Mouse (Mus musculus) embryonic facial prominence, embryonic 13.5 days (tissue): ENCODE data around the gene Pld6. TPM values are rescaled to one million over a fixed set of nuclear protein-coding genes. Genes with fewer than 3 reads are reported as not detected.

Source experiments
- ATAC-seq: fragments of 200-750 bp; cut with Nextera tagmentation; 2 replicates; pipeline ENCODE4 v1.8.0; 2017; ENCODE audit warnings: low read depth; ENCODE audit not compliant: insufficient number of reproducible peaks, insufficient read depth, low FRiP score, low TSS enrichment
- H3K27ac ChIP-seq: fragments of 300-500 bp; sonication (generic); 2 replicates; pipeline ENCODE4 v1.5.1; 2015; ENCODE audit warnings: moderate library complexity, mild to moderate bottlenecking, inconsistent platforms
- H3K27me3 ChIP-seq: fragments of 300-500 bp; sonication (generic); 2 replicates; pipeline ENCODE4 v1.6.1; 2015; ENCODE audit warnings: mild to moderate bottlenecking, inconsistent platforms
- H3K36me3 ChIP-seq: fragments of 300-500 bp; sonication (generic); 2 replicates; pipeline ENCODE4 v1.6.1; 2015; ENCODE audit warnings: mild to moderate bottlenecking, inconsistent platforms
- H3K4me1 ChIP-seq: fragments of 300-500 bp; sonication (generic); 2 replicates; pipeline ENCODE4 v1.6.1; 2015; ENCODE audit warnings: inconsistent platforms
- H3K4me2 ChIP-seq: fragments of 300-500 bp; sonication (generic); 2 replicates; pipeline ENCODE4 v1.6.1; 2015; ENCODE audit warnings: moderate library complexity, mild to moderate bottlenecking, inconsistent platforms
- H3K4me3 ChIP-seq: fragments of 300-500 bp; sonication (generic); 2 replicates; pipeline ENCODE4 v1.5.1; 2015; ENCODE audit warnings: mild to moderate bottlenecking, inconsistent platforms
- H3K9ac ChIP-seq: fragments of 300-500 bp; sonication (generic); 2 replicates; pipeline ENCODE4 v1.6.1; 2015; ENCODE audit warnings: mild to moderate bottlenecking, inconsistent platforms
- H3K9me3 ChIP-seq: fragments of 300-500 bp; sonication (generic); 2 replicates; pipeline ENCODE4 v1.6.1; 2016; ENCODE audit warnings: inconsistent platforms
- WGBS: fragments of 180-500 bp; shearing (Covaris S2); methylation state at CpG from one replicate; pipeline ENCODE4 v1.1.7; 2015; ENCODE audit warnings: mixed read lengths; 5-methylcytosine and 5-hydroxymethylcytosine counted together
- polyA plus RNA-seq: library from polyadenylated mRNA; unstranded; fragments of >200 nt; fragmentation: Nextera tagmentation; extraction: Ambion mirVana; gene quantifications from 2 replicates; pipeline ENCODE4 v1.2.1, GENCODE M21; 2015

Pld6 gene
- 3.6 and 3.9 TPM in 2 replicates for polyA plus RNA-seq

- H3K9ac ChIP-seq, result peak within 1 kb of the TSS; percentile 69
- H3K36me3 ChIP-seq, result peaks cover 13% of the 10 kb centered on the region
- peaks cover 6% of the 10 kb centered on the region for H3K27me3 ChIP-seq
- peak; percentile 70; the same call in 1 of the 2 replicates for ATAC-seq
- H3K4me1 ChIP-seq, result peaks cover 16% of the 10 kb centered on the region
- H3K9me3 ChIP-seq, result no peaks in the 10 kb centered on the region
- H3K4me2 ChIP-seq, result peak within 1 kb of the TSS; percentile 95
- H3K27ac ChIP-seq, result no peak within 1 kb of the TSS
- under 1% methylated on average over 51 of the region's 51 CpGs for WGBS
- peak within 1 kb of the TSS; percentile 54 for H3K4me3 ChIP-seq
Observed at GRCm38 (mm10) chr11:59787199-59787781, at the start of gene Pld6. Pld6 (minus strand) TSS chr11:59787645.

- Histone ChIP-seq H3K27me3 (no peaks in the 10 kb centered on the region), H3K9ac (no peak overlapping the region), H3K9me3 (no peaks in the 10 kb centered on the region), H3K4me1 (no peaks in the 10 kb centered on the region), H3K4me3 (no peak overlapping the region), H3K4me2 (no peak overlapping the region), H3K27ac (no peak overlapping the region), H3K36me3 (peaks cover 96% of the 10 kb centered on the region)
- ATAC-seq, result no peak
- 86% methylated on average over 3 of the region's 3 CpGs for WGBS
Observed at GRCm38 (mm10) chr11:59821625-59822024, 34.2 kb upstream of the Pld6 start.

DNA sequence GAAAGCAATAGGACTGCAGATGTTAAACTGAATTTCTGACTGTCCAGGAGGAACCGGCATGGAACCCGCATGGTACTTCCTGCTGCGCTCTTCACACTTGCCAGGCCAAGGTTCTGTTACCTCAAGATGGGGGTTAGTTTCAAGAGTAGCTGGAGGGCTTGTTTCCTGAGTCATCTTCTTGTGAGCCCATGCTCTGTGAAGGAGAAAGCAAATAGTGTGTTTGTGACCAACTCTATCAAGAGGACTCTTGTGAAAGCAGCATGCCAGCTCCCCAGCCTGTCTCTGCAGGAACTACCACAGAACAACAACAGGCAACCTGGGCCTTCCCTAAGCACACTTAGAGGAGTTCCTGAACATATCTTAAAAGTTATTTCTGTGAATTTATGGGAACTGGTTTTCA, 30.5 kb upstream of the Pld6 start:
- Histone ChIP-seq H3K4me3 (no peak overlapping the region), H3K27me3 (no peaks in the 10 kb centered on the region), H3K36me3 (peaks cover 75% of the 10 kb centered on the region), H3K4me2 (no peak overlapping the region), H3K9ac (no peak overlapping the region), H3K27ac (no peak overlapping the region), H3K4me1 (no peaks in the 10 kb centered on the region), H3K9me3 (no peaks in the 10 kb centered on the region)
- WGBS, result 94% methylated on average over 3 of the region's 3 CpGs
- no peak for ATAC-seq

GRCm38 (mm10) chr11:59815482-59816065, 28.1 kb upstream of the Pld6 start:
- no peaks in the 10 kb centered on the region for H3K27me3 ChIP-seq
- no peak overlapping the region for H3K27ac ChIP-seq
- 87% methylated on average over 6 of the region's 6 CpGs for WGBS
- no peak overlapping the region for H3K9ac ChIP-seq
- no peak overlapping the region for H3K4me2 ChIP-seq
- no peak for ATAC-seq
- no peak overlapping the region for H3K4me3 ChIP-seq
- no peaks in the 10 kb centered on the region for H3K9me3 ChIP-seq
- peaks cover 11% of the 10 kb centered on the region for H3K4me1 ChIP-seq
- peaks cover 53% of the 10 kb centered on the region for H3K36me3 ChIP-seq

- Histone ChIP-seq H3K27me3 (no peaks in the 10 kb centered on the region), H3K4me2 (no peak overlapping the region), H3K9me3 (no peaks in the 10 kb centered on the region), H3K9ac (no peak overlapping the region), H3K4me1 (peaks cover 12% of the 10 kb centered on the region), H3K4me3 (no peak overlapping the region), H3K36me3 (peaks cover 46% of the 10 kb centered on the region), H3K27ac (no peak overlapping the region)
- no peak for ATAC-seq
- 87% methylated on average over 6 of the region's 6 CpGs for WGBS
Observed at GRCm38 (mm10) chr11:59814936-59815335, 27.5 kb upstream of the Pld6 start.

- peaks cover 40% of the 10 kb centered on the region for H3K36me3 ChIP-seq
- WGBS, result 75% methylated on average over 1 of the region's 1 CpGs
- H3K4me1 ChIP-seq, result peaks cover 12% of the 10 kb centered on the region
- H3K9ac ChIP-seq, result no peak overlapping the region
- H3K27ac ChIP-seq, result no peak overlapping the region
- no peak for ATAC-seq
- H3K9me3 ChIP-seq, result no peaks in the 10 kb centered on the region
- H3K4me2 ChIP-seq, result no peak overlapping the region
- no peaks in the 10 kb centered on the region for H3K27me3 ChIP-seq
- no peak overlapping the region for H3K4me3 ChIP-seq
Observed at GRCm38 (mm10) chr11:59814311-59814710, 26.9 kb upstream of the Pld6 start.

DNA sequence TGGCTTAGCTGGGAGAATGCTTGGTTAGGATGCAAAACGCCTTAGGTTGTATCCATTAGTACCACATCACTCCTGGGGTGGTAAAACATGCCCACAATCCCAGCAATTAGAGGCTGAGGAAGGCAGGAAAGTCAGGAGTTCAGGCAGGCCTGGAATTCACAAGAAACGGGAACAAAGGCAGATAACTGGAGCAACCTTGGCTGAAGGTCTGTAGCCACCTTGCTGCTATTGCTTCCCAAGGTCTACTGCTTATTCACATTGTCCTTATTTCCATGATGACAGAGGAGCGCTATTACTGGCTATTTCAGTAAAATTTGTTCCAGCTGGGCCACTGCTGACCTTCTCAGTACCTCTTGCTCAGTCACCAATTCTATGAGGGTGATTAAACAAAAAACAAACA, 25.8 kb upstream of the Pld6 start:
- no peak for ATAC-seq
- Histone ChIP-seq H3K27me3 (no peaks in the 10 kb centered on the region), H3K4me3 (no peak overlapping the region), H3K36me3 (peaks cover 30% of the 10 kb centered on the region), H3K9me3 (no peaks in the 10 kb centered on the region), H3K9ac (no peak overlapping the region), H3K4me2 (no peak overlapping the region), H3K4me1 (peaks cover 21% of the 10 kb centered on the region), H3K27ac (no peak overlapping the region)
- WGBS, result 53% methylated on average over 3 of the region's 3 CpGs

- H3K4me1 ChIP-seq, result peaks cover 24% of the 10 kb centered on the region
- H3K4me3 ChIP-seq, result peak overlapping the region; percentile 18; the same call in 1 of the 2 replicates
- H3K27me3 ChIP-seq, result no peaks in the 10 kb centered on the region
- peak overlapping the region; percentile 60 for H3K9ac ChIP-seq
- 36% methylated on average over 4 of the region's 4 CpGs for WGBS
- peak overlapping the region; percentile 85 for H3K4me2 ChIP-seq
- no peak for ATAC-seq
- H3K9me3 ChIP-seq, result no peaks in the 10 kb centered on the region
- H3K36me3 ChIP-seq, result peaks cover 27% of the 10 kb centered on the region
- H3K27ac ChIP-seq, result peak overlapping the region; percentile 97
Observed at GRCm38 (mm10) chr11:59811211-59811610, 23.8 kb upstream of the Pld6 start.

DNA sequence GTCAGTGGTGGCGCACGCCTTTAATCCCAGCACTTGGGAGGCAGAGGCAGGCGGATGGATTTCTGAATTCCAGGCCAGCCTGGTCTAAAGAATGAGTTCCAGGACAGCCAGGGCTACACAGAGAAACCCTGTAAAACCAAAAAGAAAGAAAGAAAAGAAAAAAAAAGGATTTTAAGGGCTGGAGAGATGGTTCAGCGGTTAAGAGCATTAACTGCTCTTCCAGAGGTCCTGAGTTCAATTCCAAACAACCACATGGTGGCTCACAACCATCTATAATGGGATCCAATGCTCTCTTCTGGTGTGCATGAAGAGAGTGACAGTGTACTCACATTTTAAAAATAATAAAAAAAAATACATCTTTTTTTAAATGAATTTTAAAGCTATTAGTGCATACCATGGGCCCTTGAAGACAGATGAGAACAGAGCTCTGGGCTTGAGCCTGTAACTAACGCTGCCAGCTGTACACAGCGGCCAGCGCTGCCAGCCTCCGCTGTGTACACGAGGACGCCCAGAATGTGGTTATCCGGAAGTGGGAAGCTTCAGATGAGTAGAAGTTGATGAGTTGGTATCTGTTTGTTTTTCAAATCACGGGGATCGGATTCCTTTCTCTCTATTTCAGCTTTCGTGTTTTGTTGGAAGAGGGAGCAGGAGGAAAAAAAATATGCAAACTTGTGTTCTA, 23.2 kb upstream of the Pld6 start:
- Histone ChIP-seq H3K4me1 (peaks cover 24% of the 10 kb centered on the region), H3K36me3 (peaks cover 27% of the 10 kb centered on the region), H3K9me3 (no peaks in the 10 kb centered on the region), H3K27ac (peak overlapping the region; percentile 97), H3K4me3 (peak overlapping the region; percentile 74), H3K27me3 (no peaks in the 10 kb centered on the region), H3K9ac (peak overlapping the region; percentile 94), H3K4me2 (peak overlapping the region; percentile 85)
- 56% methylated on average over 14 of the region's 14 CpGs for WGBS
- no peak for ATAC-seq

DNA sequence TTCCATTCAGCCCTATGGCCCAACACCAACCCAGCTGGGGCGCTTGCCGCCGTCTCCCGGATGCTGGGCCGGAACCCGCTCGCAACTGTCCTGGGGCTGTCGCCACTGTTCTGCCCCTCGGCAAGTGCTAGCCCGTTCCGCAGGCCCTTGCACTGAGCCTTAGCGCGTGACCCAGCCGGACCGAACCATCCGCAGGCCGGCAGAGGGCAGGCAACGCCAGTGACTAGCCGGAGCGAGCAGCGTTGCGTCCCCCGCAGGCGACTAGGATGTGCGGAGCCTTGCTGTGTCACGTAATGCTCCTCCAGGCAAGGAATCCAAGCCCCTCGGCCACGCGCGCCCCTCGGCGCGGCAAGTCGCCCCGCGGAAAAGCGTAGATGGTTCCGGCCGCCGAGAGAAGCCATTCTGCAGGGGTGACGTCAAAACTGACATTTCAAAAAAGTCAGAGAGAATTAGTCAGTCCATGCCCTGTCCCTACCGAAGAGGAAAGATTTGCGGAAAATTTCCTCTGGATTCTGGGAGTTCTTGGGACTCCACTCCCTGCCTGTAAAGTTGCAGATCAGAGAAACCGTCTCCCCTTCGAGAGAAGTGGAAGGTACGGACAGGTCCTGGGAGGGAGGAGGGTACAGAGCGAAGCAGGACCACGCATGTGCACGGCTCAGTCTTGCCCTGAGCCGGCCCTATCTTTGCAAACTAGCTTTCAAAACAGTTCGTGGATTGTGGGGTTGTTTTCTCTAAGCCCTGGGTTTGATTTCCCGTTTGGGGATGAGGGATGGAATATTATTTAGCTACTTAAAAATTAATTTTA, 22.4 kb upstream of the Pld6 start, which contains the start of gene Flcn:
Gene Flcn, minus strand, starts transcription at position 347 of the 805 bp plus-strand sequence.
- no peaks in the 10 kb centered on the region for H3K9me3 ChIP-seq
- peak; percentile 89 for ATAC-seq
- peak within 1 kb of the TSS; percentile 74 for H3K4me3 ChIP-seq
- under 1% methylated on average over 52 of the region's 52 CpGs for WGBS
- H3K27me3 ChIP-seq, result no peaks in the 10 kb centered on the region
- peak within 1 kb of the TSS; percentile 85 for H3K4me2 ChIP-seq
- H3K4me1 ChIP-seq, result peaks cover 24% of the 10 kb centered on the region
- H3K36me3 ChIP-seq, result peaks cover 31% of the 10 kb centered on the region
- H3K9ac ChIP-seq, result peak within 1 kb of the TSS; percentile 94
- peak within 1 kb of the TSS; percentile 97 for H3K27ac ChIP-seq

GRCm38 (mm10) chr11:59809071-59809669, 21.7 kb upstream of the Pld6 start:
- no peak for ATAC-seq
- Histone ChIP-seq H3K9ac (peak overlapping the region; percentile 94), H3K27ac (peak overlapping the region; percentile 97), H3K9me3 (no peaks in the 10 kb centered on the region), H3K4me1 (peaks cover 24% of the 10 kb centered on the region), H3K36me3 (peaks cover 38% of the 10 kb centered on the region), H3K27me3 (no peaks in the 10 kb centered on the region), H3K4me2 (peak overlapping the region; percentile 85), H3K4me3 (peak overlapping the region; percentile 74)
- 1% methylated on average over 15 of the region's 15 CpGs for WGBS
